Mouse (Mus musculus) liver, embryonic 14.5 days (tissue): Measurements from ENCODE around the gene Ttc29.

Source experiments
- CTCF ChIP-seq: IDR thresholded peaks from 2 replicates; pipeline ENCODE4 v1.5.1; 2016; ENCODE audit warnings: antibody characterized with exemption, low read depth, control low read depth
- EP300 ChIP-seq: IDR thresholded peaks from 2 replicates; pipeline ENCODE4 v1.6.1; 2016; ENCODE audit warnings: antibody characterized with exemption, low read depth

GRCm38 (mm10) chr8:78309539-78309938, 96.4 kb downstream of the Ttc29 start:
- TF ChIP-seq CTCF (no peak), EP300 (no peak)
